Mouse (Mus musculus) urinary bladder, postnatal 4 days (tissue): ENCODE measurements at regions not wholly inside any gene's neighbourhood (a gene's known extent, or its start where the extent isn't known, plus 50 kb on each side); places are given as distances from the start of the nearest gene placed in this dataset.

ENCODE experiments used
- DNase-seq, 2 experiments: peaks; one replicate each; pipeline ENCODE4 v3.0.0; 2021 to 2022; ENCODE audit warnings: low spot score in 2 of 2

DNA sequence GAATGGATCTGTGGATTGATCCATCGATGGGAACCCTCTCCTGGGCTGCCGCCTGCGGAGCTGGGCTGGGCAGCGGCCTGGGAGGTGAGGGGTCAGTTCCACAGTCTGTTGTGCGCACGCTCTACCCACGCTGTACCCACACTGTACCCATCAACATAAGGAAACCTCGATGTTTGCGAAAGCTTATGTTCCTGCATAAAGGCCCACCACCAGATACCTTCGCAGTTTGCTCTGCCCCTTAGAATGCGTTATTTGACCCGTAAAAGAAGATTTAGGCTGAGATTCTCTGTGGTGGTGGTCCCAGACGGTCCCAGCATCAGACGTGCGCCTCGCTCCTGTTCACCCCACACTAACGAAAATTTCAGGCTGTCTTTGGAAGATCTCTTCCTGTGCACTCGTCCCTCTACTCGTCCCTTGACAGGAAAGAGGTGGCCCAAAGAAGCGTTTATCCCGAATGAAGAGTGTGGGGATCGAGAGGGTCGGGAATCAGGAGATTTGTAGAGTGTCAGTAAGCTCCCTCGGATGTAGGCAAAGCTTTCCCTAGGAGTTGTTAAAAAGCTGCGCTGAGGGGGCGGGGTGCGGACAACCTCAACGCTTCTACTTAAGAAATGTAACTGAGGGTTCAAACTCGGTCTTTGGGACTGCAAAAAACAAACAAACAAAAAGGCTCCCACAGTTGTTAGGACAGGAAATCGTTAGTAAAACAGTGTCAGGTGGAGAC lies 123.9 kb downstream of the Tmem161b start:
- no peak for DNase-seq

DNA sequence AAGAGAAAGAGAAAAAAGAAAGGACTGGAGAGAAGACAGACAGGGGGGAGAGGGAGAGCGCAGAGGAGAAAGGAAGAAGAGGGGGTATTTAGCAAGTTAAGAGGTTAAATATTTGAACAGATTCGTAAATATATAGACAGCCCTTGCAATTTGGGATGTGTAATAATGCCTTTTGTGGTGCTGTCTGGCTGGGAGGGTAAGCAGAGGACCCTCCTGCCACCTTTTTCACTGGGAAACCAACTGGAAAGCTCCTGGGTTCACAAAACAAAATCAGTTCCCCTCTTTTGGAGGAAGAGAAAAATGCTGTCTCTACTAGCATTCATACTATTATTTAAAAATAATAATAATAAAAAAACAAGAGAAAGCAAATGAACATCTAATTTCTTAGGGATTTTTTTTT lies 124.5 kb downstream of the Tmem161b start:
- DNase-seq: no peak

DNA sequence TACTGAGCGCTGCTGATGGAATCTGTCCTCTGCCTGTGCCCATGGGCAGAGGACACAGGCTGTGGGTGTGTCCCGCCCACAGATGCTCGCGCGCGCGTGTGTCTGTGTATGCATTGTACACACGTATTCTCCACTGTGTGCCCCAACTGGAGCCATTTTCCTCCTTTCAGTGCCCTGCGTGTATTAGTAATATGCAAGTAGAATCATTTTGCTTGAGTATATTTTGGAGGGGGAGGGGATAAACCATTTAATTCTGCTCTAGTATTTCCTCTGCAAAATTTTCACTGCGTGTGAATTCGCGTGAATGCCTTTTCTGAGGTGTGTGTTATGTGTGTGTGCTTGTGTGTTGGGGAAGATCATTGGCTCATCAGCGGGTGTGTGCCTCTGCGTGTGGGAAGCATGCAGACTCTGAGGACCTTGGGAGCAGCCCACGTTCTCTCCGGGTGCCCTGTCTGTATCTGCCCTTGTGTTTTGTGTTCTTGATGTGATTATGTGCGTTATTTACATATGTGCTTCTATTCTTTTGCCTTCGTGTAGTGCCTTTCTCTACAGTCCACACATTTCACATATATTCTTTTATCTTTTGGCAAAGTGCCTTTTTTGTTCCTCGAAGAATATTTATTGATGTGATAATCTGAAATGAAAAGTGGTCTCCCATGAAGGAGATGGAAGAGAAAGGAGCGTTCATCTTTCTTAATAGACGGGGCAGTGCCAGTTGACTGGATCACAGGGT lies 125.3 kb downstream of the Tmem161b start:
- no peak for DNase-seq

DNA sequence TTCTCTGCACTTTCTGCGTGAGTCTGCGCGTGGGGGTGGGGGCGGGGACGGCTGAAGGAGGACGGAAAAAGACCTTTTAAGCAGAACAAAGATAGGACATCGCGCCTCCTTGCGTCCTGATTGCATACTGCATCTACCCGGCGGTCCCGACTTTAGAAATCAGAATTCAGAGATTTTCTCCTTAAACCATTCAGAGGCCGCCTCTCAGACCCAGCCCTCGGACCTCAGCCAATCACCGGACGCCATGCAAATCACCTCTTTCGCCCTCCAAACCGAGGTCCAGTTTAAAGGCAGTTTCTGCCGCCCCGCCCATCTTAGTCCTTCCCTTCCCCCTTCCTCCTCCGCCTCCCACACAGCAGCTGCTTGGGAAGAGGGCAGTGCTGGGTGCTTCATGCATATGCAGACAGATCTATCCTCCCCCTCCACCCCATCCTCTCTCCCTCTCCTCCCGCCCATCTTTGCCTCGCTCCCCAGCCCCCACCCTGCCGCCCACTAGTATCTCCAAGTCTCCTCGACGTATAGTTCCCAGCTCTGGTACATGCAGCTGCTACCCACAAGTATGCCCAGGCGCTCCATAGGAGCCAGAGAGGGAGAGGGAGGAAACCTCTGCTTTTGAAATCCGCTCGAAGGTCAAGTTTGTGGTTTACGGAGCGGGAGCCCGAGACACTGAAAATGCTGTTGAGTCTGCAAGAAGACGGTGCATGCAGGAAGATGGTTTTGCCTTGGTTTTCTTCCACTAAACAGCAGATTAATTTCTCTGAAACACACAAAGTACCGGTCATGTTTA lies 126.0 kb downstream of the Tmem161b start:
- peak; percentile 92 to 93 for DNase-seq

DNA sequence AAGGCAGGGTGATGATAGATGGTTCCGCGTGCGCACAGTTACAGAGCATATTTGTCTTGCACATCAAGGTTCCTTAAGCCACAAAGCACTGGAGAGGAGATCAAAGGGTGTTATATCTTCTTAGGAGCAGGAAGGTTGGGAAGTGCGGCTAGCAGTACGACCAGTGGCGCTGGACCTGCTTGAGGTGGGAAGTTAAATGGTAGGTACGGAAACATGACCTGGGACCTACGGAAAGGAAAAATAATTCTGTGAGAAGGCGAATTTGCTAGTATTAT lies 126.5 kb downstream of the Tmem161b start:
- DNase-seq: no peak

DNA sequence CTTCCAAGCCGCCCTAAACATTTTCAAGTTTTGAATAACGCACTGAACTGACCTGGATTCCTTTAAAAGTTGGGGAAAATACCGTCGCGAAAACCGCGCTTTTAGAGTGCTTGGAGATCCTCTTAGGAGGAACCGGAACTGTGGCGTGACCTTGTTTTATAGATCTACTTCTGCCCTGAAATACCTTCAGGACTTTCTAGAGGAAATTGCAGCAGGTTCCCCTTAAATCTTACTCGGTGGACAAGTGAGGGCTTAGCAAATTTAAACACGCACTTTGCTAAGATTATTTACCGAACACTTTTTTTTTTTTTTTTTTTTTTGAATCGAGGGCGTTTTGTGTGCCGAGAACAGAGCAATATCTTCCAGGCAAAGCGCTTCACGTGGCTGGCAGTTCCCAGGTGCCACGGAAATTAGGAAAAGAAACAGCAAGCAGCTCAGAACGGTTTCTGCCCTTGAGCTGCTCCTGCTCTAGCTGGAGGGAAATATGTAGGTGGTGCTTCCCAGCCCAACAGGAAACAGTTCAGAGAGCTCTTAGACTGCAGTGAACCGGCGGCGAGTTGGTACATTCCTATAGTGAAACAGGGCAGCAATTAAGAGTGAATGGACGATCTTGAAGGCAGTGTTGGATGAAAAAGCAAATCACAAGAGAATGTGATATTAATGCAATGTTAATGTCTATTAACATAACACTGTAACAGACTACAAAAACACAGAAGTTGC lies 127.1 kb downstream of the Tmem161b start:
- no peak for DNase-seq

DNA sequence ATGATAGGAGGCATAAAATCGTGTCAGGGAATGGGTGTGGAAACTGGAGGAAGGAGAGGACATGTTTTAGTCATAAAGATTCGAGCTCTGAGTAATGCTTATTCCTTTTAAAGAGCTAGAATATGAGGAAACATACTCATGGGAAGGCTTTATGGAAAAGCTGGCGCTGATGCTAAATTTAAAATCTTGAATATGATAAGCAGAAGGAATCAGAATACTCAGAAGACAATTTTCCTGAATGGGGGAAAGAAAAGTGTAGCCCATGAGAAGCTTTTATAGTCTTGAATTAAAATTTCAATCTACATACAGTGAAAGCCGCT lies 127.6 kb downstream of the Tmem161b start:
- DNase-seq: no peak

DNA sequence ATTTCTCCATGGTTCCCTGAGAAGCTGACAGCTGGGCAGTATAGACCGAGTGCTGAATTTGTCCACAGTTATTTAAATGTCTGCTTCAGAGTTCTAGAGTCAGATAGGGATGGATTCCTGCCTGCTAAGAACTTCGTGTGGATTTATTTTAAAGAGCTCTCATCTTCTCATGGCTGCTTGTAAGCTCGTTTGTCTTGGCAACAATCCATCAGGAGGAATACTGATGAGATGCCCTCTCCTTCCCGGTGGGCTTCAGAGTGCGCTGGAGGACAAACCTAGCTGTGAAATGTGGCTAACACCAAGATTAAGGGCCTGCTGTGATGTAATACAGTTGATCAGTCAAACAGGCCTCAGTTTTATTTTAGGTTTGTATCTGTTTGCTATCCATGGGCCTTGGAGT lies 128.7 kb downstream of the Tmem161b start:
- no peak for DNase-seq

DNA sequence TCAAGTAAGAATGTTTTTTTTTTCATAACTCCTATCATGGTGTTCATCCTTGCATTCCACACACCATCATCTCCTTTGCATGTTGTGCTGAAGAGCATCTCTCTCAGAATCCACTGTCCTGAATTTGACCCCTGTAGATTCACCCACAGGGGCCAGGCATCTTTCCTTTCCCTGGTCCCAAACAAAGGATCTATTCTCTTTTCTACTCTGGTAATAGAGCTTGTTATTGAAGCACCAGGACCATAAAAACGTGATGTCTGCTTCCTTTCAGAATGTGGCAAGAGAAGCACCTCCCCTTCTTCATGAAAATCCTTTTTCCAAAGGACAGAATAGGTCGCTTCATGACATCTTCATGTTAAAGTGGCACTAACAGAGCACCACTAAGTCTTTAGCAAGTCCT lies 134.4 kb downstream of the Tmem161b start:
- no peak for DNase-seq

DNA sequence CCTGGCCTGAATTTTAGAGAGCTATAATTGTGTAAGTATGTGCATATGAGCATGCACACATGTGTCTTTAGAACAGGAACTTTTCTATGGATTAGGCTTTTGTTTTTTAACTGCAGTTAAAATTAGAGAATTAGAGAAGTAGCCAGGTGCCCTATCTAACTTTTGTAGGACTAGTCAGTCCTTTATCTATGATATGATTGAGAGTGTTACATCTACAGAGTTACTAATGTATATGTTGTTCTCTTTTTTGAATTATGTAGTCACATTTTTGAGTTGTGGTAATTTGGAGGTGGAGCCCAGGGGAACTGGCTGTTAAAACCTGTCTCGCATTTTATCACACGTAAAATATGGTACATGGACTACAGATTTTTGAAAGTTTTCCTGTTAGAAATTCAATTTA lies 138.4 kb downstream of the Tmem161b start:
- DNase-seq: no peak

DNA sequence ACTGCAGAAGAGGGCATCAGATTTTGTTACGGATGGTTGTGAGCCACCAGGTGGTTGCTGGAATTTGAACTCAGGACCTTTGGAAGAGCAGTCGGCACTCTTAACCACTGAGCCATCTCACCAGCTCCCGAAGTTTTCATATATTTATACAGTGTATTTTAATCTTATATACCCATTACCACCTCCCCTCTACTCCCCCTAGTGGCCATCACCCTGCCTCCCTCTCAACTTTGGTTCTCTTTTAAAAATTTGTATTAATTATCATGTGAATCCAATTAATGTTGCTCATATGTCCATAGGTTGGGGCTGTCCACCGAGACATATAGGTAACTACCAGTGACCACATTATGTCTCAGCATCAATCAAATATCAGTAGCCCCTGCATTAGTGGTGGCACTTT lies 142.0 kb downstream of the Tmem161b start:
- no peak for DNase-seq

DNA sequence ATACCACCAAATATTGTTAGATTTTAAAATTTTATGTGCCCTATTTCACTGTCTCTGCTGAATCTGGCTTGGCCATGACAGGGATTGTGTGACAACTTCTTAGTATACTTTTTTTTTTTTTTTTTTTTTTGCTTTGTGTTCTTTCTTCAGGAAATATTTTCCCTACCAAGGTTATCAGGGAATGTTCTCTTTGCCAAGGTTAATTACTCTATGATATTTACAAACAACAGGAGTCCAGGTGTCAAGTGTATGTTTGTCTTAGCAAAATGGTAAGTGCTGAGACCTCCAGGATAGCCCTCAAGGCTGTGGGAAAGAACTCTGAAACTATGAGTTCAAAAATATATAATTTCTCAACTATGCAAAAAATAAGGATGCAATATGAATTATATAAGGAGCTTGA lies 143.4 kb downstream of the Tmem161b start:
- no peak for DNase-seq

DNA sequence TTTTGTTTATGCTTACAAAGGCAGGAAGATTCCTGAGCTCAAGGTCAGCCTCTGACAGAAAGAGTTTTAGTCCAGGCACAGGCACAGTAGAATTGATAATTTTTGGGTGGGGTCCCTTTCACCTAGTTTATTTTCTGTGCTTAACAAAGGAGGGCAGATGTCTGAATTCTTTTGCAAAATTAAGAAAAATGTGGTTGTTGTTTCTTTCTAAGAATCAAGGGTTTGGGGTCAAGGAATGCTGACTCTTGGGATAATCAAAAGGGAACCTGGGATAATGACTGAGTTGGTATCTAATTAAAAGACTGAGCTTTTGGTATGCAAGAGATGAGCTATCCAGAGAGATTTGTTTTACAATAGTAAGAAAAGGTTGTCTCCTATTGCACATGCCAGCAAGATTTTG lies 143.9 kb downstream of the Tmem161b start:
- DNase-seq: no peak

DNA sequence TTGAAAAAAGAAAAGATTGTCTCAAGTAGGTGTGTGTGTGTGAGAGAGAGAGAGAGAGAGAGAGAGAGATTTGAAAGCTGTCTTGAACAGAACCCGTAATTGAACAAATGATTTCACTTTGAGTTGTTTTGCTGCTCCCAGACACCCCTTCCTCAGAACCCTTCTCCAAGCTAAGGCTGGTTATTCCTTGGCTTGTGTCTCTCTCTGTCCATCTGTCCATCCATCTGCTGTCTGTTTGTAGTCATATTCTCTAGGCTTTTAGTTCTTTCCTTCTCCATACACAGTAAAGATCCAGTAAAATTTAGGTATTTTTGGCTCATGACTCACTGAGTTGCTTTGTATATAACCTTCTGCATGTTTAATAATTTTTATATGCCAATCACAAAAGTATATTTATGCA lies 144.7 kb downstream of the Tmem161b start:
- DNase-seq: no peak

DNA sequence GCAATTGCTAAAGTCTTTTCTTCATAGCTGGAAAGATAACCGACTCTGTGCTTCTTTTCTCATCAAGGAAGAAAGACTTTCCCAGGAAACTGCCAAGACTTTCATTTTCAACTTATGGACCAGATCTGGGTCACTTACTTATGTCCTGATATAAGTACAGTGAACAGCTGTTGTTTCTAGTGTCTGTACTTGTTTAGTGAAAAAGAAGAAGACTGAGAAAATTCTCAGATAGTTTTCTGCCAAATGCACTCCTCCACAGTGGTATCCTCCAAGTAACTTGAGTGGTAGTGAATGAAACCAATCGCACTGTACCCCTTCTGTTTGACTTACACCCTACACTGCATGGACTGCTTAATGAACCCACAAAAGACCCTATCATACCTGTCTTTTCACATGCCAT lies 146.1 kb downstream of the Tmem161b start:
- DNase-seq: no peak

DNA sequence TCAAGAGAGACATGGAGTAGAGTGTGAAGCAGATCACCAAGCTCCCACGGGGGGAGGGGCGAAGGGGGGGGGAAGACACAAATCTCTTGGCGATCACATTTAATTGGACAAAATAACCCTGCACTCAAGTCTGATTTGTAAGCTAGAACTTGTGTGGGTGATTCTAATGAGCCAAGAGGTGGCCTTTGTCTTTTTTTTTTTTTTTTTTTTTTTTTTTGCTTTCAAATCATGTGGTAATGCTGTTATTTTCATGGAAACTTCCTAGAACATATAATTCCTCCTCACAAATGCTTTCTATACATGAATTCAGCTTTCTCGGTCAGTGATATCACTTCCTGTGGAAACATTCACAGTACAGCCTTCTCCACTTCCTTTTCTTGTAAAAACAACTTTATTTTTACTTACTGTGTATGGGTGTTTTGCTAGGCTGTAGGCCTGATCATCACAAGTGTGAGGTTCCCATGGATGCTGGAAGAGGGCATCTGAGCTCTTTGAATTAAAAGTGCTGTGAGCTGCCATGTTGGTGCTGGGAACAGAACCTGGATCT lies 152.7 kb downstream of the Tmem161b start:
- no peak for DNase-seq

DNA sequence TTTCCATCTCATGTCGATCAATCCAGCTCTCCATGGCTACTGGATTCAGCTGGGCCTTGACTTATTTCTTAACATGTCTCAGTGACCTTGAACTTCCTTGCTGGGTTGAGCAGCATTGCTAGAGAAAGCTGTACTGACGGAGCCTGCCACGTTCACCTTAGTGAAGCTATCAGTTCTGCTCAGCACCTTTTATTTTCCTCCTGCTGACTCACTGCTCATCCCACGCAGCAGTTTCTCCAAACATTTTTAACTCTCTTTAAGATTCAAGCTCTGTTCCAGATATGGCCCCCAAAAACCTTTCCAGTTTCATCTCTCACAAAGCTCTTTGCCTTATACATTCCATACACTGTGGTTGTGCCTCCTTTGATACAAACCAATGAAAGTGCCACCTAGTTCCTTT lies 153.8 kb downstream of the Tmem161b start:
- DNase-seq: no peak

DNA sequence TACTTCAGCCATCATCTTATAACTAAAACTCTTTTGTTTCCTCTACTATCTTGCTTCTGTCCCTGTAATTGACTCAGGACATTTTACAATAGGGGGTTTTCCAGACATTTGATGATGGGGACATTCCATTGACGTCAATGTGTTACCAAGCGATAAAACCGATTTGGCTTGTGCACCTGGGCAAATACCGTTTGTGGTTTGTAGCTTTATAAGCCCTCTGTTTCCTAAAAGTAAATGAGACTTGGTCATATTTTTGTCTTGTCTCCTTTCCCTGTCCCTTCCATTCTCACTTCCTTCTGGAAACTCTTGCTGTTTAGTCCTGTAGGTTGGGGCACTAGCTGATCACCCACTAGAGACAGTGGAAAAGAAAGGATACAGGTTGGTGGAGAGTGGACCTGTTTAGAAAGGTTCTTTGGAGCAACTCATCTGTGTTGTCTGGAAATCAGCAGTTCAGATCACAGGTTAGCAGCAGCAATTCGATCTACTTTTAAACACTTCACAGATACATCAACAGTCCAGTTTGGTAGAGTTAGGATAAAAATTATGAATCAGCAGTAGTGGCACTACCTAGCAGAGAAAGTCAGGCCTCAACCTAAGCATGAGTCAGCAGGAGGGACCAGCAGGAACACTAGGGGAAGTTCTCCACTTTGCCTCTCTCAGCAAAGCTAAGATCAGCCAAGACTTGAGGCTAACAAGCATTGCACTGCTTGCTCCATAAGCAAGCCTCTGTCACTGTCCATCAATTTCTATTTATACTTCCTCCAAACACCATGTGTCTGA lies 156.6 kb downstream of the Tmem161b start:
- no peak for DNase-seq

DNA sequence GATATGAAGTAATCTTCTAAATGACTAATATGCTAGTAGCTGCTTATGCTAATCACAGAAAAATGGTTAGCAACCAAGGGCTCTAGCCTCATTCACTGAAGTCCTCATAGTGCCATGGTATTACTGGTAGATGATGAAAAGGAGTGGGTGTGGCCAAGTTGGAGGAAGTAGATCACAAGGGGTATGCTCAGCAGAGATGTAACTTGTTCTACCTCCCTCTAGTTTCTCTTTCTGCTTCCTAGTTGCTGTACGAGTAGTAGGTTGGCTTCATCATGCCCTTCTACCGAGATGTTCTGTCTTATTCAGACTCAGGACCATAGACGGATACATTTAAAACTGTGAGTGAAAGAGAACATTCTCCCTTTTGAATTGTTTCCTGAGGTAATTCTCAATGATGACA lies 169.5 kb downstream of the Tmem161b start:
- no peak for DNase-seq

DNA sequence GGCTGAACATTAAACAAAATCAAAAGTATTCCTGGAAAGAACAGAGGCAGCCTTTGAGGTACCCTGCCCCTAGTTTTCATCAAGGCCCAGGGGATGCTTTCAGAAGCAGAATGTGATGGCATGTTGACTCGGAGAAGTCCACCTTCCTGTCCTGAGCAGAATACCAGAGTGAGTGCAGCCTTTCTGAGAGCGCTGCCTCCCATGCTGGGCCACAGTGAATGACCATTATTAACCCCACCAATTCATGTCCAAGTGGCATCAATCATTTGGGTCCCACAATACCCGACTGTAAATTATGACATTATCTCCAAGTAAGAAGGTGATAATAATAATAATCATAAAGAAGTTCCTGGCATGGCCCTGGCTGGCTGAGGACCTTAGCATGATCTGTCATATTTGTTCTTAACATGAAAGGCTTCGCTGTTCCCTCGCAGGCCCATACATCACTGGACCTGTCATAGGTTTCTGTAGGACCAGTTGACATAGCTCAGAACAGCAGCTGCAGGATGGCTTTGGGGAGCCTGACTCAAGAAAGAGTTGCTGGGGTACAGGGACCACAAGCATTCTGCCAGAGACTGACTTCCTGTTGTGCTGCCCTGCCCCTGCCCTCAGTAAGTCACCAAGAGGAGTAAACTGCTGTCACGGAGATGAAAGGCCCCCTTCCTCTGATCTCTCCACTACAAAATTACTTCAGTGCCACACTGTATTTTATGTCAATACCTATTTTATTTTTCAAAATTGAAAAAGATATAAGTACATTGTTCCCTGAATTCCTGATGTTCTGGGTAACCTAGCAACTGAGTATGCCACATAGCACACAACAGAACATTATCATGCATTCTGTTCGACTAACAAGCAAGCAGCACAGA lies 176.6 kb downstream of the Tmem161b start:
- DNase-seq: no peak
